Mouse (Mus musculus) WW6 (cell line): ENCODE measurements around the gene Gne.
"Not testable (repeated sequence)": the region's sequence is repeated elsewhere in the genome, so short reads cannot be mapped to it uniquely, and the experiment has no call there.

Experiments
- DNase-seq: peaks from one replicate; pipeline ENCODE4 v3.0.0-alpha.2; 2013; ENCODE audit warnings: low read depth, low spot score

Gne gene

DNA sequence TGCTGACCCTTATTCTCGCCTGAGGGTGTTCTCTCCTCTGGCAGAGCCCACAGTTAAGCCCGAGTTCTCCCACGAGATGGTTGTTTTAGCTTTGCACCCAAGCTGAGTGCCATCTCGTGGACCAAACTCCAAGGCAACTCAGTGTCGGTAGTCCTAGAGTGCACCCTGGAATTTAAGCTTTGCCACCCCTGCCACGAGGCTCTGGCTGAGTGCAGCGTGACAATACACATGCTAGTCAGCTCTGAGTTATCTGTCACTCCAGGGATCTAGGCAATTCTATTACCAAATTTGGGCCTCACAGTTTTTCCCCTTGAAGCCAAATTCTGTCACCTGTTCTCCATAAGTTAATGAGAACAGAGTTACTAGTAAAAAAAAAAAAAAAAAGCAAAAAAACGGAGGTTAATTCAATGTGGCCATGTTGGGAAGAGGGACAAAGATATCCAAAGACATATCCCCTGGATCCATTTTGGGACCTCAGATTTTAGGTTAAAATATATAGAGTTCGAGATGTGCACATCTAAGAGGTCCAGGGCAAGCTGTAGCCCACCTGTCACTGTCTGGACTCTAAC lies 11.0 kb downstream of the Gne start:
- no peak for DNase-seq

DNA sequence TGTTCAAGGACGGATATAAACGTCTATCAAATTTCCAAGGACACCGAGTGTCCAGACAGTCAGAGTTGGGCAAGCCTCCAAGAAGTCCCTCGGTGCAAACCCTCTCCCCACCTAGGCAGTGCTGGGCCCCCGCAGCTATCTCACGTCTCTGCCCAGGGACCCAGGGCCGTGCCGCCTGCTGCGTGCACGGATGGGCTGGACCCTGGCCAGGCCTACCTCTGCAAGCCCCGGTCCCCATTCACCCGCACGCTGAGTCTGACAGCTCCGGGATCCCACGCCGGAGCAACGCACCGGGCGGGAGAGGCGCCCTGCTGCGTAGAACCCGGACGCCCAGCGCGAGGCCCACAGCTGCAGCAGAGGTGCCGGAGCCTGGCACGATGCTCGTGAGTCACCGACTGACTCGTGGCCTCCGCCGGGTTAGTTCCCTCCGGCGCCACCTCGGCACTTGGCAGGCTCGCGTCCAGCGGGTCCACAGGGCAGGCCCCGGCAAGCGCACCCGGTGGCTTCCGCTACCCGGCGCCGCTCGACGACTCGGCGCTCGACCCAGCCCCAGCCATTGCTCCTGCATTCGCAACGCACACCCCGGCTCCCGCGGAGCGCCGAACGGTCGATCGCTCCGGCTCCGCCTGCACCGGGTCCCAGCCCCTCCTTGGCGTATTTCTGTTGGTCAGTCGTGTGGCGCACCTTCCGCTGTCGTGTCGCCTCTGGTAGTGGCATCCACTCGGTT lies 11.7 kb downstream of the Gne start:
- no peak for DNase-seq

DNA sequence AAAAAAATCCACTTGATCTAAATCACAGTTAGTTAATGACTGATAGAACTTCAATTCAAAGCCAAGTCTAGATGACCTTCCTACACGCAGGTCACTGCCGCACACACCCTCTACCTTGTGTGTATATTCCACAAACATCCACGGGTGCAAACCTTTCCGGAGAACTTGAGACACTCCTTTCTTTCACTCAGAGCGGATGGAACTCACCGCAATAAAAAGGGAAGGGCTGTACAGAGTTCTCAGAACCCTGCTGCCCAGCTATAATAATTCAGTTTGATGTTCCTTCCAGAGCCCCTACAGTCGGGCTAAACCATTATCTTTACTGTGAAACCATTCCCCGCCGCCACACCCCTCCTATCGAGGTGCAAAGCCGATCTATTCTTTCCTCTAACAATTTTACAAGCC lies 12.2 kb downstream of the Gne start:
- no peak for DNase-seq

DNA sequence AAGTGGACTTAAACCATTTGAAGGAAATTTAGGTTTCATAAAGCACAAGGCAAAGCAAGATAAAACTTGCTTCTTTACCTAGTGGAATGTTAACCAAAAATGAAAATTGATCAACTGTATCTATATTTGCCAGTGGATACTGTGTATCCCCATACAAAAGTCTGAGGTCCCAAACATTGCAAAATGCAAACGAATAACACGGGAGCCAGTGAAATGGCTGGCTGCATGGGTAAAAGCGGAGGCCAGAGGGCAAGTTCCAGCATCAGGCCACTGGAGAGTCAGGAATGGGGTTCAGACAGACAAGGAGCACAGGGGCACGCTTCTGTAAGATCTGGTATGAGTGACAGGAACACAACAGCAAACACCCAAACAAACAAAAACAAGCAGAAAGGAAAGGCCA lies 13.3 kb downstream of the Gne start:
- DNase-seq = no peak

DNA sequence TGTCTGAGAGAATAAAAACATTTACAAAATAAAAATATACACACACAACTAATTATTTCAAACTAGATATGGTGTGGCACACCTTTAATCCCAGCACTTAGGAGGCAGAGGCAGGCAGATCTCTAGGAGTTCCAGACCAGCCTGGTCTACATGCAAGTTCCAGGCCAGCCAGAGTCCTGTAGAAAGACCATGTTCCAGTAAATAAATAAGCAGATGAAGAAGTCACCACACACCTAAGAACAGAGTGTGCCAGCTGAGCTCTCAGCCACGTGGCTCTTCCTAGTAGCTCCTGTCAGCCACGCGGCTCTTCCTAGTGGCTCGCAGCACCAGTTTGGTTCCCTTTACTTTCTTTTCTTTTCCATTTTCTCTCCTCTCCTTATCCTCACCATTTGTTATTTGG lies 14.6 kb downstream of the Gne start:
- DNase-seq = no peak

DNA sequence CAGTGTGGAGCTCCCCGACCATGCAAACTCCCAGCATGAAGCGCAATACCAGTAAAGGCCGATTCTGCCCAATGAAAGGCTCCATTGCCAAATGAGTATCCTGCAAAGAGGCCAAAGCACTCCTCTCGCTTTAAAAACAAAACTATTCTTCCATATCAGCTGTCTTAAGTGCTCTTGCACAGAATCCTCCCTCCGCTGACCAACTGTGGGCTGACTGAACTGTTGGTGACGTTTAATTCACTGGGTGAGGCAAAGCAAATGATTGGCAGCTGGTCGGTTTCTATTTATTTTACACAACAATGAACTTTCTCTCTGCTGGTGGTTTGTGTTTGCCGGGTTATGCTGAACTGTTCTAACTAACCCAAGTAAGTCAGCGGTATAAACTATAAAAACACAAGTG lies 15.2 kb downstream of the Gne start:
- DNase-seq = no peak

DNA sequence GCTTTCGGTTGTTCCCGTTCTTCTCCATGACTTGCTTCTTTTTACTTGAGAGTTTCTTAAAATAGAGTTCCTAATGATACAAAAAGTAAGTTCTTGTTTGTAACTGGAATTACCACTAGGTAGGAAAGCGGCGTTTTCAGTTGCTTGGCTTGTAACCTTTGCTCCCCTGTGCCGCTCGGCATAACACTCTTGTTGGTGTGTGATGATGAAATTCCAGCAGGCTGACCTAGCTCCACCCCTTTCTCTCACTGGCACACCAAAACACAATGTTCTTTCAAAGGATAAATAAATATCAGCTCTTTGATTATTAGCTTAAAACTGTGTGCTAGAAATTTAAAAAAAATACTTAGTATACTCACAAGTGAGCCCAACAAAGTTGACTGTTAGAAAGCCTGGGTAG lies 17.1 kb downstream of the Gne start:
- DNase-seq = no peak

DNA sequence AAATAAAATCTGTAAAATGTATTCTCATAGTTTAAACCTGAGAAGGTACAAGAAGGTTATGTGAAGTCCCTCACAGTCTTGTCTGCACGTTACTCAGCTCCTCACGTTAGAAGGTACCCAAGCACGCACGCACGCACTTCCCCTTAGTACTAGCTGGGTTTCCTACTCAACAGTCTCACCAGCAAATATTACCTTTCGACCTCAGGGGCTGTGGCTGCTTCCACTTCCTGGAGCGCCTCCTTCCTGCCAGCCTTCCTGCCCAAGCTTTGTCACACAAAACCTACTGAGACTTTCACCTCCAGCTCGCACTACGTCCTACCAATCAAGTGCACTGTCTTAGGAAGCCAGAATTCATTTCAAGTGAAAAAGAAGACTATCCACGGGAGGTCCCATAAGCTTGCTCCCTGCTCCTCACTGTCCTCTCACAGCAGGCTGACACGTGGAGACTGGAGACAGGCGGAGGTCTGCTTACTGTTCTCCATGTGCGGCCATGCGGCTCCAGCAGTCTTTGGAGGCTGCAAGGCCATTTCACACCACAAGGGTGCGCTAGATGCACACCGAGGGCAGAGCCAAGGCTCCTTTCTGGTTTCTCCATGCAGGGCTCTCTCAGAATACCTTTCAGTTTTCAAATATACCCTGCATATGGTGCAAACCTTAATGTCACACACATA lies 18.5 kb downstream of the Gne start:
- no peak for DNase-seq

DNA sequence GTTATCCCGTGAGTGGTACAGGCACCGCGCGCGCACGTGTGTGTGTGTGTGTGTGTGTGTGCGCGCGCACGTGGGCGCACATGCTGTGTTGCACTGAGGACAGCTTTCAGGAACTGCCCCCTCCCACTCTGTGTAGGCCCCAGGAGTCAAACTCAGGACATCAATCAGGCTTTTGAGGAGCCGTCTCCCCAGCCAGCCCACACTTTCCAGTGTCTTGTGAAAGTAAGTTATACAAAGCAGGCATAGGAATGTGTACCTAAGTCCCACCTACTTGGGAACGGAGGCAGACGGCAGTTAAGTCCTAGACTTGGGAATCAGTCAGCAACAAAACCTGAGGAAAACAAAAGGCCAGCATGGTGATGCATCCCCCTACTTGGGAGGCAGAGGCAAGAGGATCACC lies 21.2 kb downstream of the Gne start:
- DNase-seq = no peak

DNA sequence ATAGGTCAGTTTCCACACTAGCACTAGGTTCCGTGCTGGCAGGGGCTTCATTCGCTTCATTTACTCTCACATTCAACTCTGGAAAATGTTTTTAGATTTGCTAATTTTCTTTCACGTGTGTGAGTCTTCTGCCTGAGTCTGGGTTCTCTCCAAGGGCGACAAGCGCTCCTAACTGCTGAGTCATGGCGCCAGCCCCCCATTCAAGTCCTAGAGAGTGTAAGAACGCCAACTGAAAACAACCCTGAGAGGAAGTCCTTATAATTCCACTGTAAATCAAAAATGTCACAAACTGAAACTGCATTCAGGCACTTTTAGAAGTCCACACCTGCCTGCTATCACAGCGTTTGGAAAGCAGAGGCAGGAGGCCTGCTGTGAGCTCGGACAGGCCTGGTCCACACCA lies 21.9 kb downstream of the Gne start:
- DNase-seq = no peak

DNA sequence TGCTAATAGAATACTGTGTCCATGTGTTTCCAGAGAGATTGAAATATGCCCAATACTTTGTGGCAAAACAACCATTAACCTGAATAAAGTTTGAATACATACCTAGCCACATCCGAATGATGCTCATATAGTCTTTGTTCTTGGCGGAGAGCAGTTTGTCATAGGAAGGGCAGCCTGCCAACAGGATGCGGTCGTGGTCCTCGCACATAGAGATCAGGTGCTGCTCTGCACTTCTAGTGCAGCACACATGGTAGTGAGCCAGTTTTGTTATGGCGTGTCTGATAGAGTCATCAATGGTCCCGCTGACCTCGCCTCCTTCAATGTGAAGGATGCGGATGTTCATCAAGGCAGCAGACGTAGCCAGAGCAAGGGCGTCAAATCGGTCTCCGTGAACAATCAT lies 24.3 kb downstream of the Gne start:
- DNase-seq = no peak

DNA sequence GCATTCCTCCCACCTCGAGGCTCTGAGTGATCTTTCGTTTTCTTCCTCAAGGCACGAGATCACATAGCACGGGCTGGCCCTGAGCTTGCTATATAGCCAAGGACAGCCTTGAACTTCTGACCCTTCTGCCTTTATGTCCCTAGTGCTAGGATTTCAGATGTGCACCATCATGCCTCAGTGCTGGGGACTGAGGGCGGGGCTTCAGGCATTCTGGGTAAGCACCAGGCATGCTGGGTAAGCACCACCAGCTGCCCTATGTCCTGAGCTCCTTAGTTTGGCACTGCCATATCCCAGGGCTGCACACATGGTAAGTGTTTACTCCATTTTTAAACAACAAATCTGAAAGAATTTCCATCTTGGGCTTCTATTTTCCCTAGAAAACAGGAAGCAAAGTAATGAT lies 34.2 kb downstream of the Gne start:
- no peak for DNase-seq

DNA sequence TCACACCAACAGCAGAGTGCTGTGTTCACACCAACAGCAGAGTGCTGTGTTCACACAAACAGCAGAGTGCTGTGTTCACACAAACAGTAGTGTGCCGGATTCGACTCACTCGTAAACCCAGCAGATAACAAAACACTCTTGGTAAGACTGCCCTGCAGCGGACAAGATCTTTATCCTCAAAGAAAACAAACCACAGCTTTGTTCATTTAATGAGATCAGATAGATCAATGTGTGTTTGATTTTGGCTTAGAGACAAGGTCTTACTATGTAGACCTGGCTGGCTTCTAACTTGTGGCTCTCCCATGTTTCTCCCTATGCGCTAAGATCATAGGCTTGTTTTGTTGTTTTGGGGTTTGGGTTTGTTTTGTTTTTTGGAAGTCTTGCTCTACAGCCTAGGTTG lies 37.9 kb downstream of the Gne start:
- DNase-seq = no peak

DNA sequence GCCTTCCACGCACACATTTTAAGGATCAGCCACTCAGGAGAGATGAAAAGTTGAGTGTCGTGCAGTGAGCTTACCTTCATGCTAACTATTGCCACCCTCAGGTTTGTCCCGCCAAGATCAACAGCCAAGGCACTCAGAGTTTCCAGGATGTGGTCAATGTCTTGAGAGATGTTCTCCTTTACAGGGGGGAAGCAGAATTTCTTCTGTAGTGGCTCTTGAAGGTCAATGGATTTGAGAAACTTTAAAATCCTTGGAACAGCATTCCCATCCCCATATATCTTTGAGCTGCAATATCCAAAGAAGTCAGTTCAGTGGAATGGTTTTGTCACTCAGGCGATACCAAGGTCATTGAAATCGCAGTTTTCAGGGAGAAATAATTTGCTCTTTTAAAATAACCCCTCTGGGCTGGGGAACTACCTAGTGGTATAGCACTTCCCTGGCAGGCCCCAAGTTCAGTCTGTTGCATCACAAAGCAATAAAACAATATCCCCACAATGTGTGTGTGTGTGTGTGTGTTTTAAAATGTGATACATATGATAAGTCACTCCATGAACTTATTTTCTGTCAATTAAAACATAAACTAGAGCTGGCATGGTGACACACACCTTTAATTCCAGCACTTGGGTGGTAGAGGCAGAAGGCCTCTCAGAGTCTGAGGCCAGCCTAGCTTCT lies 39.2 kb downstream of the Gne start:
- DNase-seq = no peak

DNA sequence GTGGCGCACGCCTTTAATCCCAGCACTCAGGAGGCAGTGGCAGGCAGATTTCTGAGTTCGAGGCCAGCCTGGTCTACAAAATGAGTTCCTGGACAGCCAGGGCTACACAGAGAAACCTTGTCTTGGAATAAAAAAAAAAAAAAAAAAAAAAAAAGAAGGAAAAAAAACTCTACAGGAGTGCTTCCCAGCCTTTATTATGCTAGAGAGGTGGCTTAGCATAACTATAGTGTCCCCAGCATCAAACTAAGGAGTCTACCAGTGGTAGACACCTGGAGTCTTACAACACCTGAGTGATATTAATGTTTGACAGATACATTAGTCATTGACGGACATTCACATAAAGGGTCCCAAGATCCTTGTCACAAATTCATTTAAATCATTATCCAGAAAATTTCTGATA lies 40.8 kb downstream of the Gne start:
- not testable (repeated sequence) for DNase-seq

DNA sequence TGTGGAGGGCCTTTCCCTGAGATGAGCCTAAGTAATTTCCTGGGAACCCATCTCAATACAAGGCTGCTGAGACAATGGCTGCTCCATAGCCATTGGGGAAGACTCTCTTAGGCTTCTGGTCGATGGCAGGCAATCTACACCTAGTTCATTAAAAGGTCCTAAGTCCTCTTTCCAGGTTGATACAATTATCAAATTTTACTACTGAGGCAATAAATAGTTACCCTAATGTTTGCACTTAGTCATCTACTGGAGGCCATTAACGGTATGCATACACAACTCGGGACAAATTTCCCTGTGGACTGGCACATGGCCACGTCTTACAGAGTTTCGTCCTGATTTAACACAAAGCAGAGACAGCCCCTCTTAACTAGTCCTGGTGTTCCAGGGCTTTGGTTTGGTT lies 41.5 kb downstream of the Gne start:
- no peak for DNase-seq

DNA sequence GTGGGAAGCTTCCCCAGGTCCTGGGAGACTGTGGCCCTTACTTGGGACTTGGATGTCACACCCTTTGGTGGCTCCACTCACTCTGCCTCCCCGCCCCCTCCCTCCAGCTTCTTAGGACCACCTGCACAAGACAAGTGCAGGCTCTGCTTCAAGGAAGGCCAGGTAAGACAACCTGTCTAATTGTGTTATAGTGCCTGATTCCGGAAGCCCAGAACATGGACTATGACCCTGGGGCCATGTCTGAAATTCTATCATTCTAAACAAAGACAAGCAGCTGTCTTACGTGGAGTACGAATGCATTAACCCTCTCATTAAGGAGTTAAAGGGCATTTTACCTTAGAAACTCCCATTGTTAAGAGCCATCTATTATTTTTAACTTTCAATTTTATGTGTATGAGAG lies 43.2 kb downstream of the Gne start:
- no peak for DNase-seq

DNA sequence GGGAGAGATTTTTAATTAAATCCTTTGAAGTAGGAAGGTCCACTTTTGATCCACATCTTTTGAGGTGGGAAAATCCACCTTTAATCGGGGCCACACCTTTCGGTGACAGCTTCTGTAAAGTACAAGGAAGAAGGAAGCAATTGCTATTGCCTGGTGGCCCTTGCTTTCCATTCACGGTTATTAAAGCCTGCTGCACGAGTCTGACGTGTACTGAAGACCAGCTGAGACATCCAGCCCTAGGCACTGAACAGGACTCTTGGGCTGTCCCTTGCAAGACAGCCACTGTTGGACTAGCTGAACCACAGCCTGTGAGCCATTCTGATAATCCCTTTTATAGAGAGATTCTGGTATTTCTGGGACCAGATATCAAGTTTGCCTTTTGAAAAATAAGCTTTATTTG lies 47.5 kb downstream of the Gne start:
- DNase-seq = no peak

DNA sequence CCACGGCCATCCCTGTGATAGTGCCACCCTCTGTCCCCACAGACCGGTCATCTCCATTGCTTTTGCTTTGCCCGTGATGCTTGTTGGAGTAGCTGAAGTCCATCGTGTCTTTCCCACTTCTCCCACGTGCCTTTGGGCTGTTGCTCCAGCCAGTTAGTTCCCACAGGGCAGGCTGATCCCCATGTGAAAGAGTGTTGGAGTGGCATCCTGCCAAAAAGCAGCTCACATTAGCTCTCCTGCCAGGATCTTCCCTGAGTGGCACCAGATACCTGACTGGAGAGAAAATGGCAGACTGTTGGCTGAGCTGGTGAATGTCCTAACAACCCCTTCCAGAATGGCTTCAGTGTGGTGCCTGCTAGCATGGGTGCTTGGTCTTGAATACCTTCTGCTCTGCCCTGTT lies 52.5 kb downstream of the Gne start:
- DNase-seq = no peak

DNA sequence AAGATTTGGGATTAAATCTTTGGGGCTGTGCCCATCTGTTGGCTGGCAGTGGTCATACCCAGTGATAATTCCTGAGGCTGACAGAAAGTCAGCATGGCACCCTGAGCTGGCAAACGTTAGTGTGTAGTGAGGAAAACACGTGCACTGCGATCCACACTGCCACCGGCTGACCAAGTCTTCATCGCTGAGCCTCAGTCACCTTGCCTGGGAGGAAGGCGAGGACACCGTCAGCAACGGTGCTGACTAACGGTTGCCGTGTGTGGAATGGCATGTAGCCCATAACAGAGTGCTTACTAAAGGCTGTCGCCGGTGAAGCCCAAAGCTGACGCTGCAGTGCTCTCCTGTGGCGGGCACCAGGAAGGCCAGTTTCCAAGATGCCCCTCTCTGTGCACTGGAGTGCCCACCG lies 54.3 kb downstream of the Gne start:
- DNase-seq = no peak

DNA sequence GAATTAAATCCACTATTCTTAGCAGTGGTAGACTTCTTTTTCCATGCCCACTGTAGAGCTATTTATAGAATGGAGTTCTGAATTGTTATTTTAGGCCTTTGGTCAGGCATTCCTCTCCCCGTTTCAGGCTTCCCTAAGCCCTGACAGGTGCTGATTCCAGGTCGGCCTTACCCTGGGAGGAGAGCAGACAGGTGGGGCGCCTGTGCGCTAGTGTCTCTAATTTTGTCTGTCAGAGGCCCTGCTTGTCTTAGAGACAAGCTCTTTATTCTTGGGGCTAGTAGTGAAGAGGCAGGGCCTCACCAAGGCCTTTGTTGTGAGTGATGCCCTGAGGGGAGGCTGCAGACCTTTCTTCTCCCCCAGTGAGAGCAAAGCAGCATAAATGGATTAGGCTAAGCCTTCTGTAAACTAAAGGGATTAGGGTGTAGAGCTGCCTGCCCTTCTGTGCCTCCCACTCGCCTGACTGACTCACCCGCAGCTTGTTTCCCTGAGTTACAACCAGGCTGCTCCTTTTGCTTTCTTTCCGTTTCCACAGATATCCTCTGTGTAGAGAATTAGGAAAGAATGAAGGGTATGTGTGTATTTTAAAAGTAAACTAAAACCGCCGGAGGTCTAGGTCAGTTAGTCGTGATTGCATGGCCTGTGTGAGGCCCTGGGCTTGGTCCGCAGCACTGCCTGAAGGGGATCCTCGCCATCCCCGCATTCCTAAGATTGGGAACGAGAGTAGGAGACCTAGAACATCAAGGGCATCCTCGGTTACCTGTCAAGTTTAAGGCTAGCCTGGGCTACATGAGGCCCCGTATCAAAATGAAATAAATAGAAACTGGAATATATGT lies 55.5 kb downstream of the Gne start:
- DNase-seq = no peak

DNA sequence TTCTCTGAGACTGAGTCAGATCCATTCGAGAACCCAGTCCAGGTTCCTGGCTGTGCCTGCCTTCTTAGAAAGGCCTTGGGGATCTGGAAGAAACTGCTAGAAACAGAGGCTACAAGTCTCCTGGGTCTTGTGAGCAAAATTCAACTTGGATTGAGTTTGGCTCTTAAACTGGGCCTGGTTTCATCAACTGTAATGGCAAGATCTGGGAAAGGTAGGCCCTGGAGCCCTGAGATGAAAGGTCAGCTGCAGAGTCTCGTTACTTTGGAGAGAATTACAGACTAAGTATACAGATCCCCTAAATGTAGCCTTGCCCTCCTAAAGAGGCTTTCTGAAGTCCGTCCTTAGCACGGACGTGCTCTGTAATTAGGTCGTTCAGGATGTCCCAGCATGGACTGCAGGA lies 58.4 kb downstream of the Gne start:
- no peak for DNase-seq
